Mouse (Mus musculus) thymus, postnatal 10 days (tissue): ENCODE results near the gene Ryr3.

Source experiments
- DNase-seq, 2 experiments: peaks; one replicate each; pipeline ENCODE4 v3.0.0; 2021; ENCODE audit warnings: low spot score in 2 of 2

Gene Ryr3

GRCm38 (mm10) chr2:113216746-113217461 lies at the start of gene Ryr3:
Gene Ryr3, minus strand, starts transcription at chr2:113217096.
- no peak for DNase-seq

GRCm38 (mm10) chr2:113238871-113239270 lies 22.0 kb upstream of the Ryr3 start:
- no peak for DNase-seq

GRCm38 (mm10) chr2:113236993-113237392 lies 20.1 kb upstream of the Ryr3 start:
- no peak for DNase-seq

GRCm38 (mm10) chr2:113234559-113234958 lies 17.7 kb upstream of the Ryr3 start:
- DNase-seq, result no peak

GRCm38 (mm10) chr2:113233356-113233755 lies 16.5 kb upstream of the Ryr3 start:
- no peak for DNase-seq

- DNase-seq, result no peak
These were observed 671 bp downstream of the Ryr3 start for GRCm38 (mm10) chr2:113216105-113216745.

- DNase-seq, result no peak
These were observed 6.9 kb downstream of the Ryr3 start for GRCm38 (mm10) chr2:113210023-113210422.

- no peak for DNase-seq
These were observed 7.6 kb downstream of the Ryr3 start for GRCm38 (mm10) chr2:113209263-113209662.

- DNase-seq, result no peak
These were observed 14.0 kb downstream of the Ryr3 start for GRCm38 (mm10) chr2:113202857-113203256.

GRCm38 (mm10) chr2:113199030-113199679 lies 17.7 kb downstream of the Ryr3 start:
- no peak for DNase-seq

- no peak for DNase-seq
These were observed 29.7 kb downstream of the Ryr3 start for GRCm38 (mm10) chr2:113187158-113187557.

GRCm38 (mm10) chr2:113181701-113182100 lies 35.2 kb downstream of the Ryr3 start:
- no peak for DNase-seq

GRCm38 (mm10) chr2:113178047-113178446 lies 38.8 kb downstream of the Ryr3 start:
- DNase-seq, result no peak

GRCm38 (mm10) chr2:113176337-113176736 lies 40.6 kb downstream of the Ryr3 start:
- DNase-seq, result no peak

GRCm38 (mm10) chr2:113168096-113168495 lies 48.8 kb downstream of the Ryr3 start:
- DNase-seq, result no peak

- no peak for DNase-seq
These were observed 55.4 kb downstream of the Ryr3 start for GRCm38 (mm10) chr2:113161494-113161893.

GRCm38 (mm10) chr2:113137766-113138165 lies 79.1 kb downstream of the Ryr3 start:
- DNase-seq, result no peak

- DNase-seq, result no peak
These were observed 93.4 kb downstream of the Ryr3 start for GRCm38 (mm10) chr2:113123476-113123875.

GRCm38 (mm10) chr2:113119080-113119479 lies 97.8 kb downstream of the Ryr3 start:
- DNase-seq, result no peak

GRCm38 (mm10) chr2:113116788-113117187 lies 100.1 kb downstream of the Ryr3 start:
- DNase-seq, result no peak

GRCm38 (mm10) chr2:113115897-113116283 lies 101.0 kb downstream of the Ryr3 start:
- DNase-seq, result no peak

- DNase-seq, result no peak
These were observed 101.5 kb downstream of the Ryr3 start for GRCm38 (mm10) chr2:113115248-113115896.
